Mouse (Mus musculus): Measurements from ENCODE around the gene Kcnd1.

DNA sequence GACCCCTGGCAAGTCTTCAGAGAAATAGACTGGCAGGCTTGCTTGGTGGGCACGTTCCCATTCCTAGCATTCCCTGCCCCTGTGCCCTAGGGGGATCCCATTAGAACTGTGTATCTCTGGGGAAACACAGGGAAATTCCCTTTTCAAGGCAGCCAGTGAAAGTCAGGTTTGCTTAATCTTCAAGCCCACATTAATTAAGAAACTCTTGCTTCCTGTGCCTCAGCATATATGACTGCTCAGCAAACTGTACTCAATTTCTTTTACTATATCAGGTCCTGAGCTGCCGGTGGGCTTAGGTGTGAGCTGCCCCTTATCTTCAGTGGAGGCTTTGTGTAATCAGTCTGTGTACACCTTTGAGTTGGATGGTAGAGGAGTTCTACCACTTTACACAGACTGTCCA, 43.7 kb downstream of the Kcnd1 start:
- TF ChIP-seq GATA1 (IDR thresholded peaks at IDR 0.05; ENCODE audit: borderline replicate concordance, low read length): no peak
- TF ChIP-seq FLI1 (IDR thresholded peaks at IDR 0.05; ENCODE audit: low read length): no peak

Data from megakaryocyte, embryonic 14.5 days (primary cell).